Mouse (Mus musculus): ENCODE data around the gene Slit3. TPM values are rescaled to one million over a fixed set of nuclear protein-coding genes. Genes with fewer than 3 reads are reported as not detected.

Slit3 gene
- total and polyA plus RNA-seq, 3 experiments = 0.76 TPM; not detected in 2

DNA sequence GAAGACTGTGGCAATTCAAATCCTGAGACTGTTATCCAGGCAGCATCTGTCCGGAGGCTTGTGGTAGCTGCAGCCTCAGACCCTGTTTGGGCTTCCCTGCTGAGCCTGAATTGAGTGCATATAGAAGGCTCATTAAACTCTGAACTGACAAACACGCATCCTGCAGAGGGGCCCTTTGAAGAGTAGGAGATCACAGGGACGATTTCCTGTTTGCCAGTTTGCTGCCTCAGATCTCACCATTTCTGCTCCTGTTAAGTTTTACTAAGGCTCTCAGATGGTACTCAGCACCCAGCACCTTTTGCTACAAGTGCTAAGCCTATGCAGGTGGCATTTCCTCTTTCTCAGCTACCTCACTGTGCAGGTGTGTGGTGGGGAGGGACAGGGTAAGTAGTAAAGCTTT lies 205.3 kb downstream of the Slit3 start:
- DNase-seq (ENCODE audit: low spot score) (no peak), ATAC-seq (ENCODE audit: extremely low read depth, insufficient number of reproducible peaks, low FRiP score, poor library complexity, severe bottlenecking) (no peak)
- no peak for TF ChIP-seq GATA2 (IDR thresholded peaks at IDR 0.05; ENCODE audit: borderline replicate concordance, low read depth, low read length)
- no peak for TF ChIP-seq CTCF (IDR thresholded peaks at IDR 0.05; ENCODE audit: low read depth, low read length)
- no peak for TF ChIP-seq TAL1 (conservative IDR thresholded peaks at IDR 0.05; ENCODE audit: low read depth, low read length)
- no peak for TF ChIP-seq GATA1 (IDR thresholded peaks at IDR 0.05; ENCODE audit: borderline replicate concordance, low read length)
- no peak for TF ChIP-seq POLR2AphosphoS5 (IDR thresholded peaks at IDR 0.05; ENCODE audit: insufficient replicate concordance, low read depth, low read length)

DNA sequence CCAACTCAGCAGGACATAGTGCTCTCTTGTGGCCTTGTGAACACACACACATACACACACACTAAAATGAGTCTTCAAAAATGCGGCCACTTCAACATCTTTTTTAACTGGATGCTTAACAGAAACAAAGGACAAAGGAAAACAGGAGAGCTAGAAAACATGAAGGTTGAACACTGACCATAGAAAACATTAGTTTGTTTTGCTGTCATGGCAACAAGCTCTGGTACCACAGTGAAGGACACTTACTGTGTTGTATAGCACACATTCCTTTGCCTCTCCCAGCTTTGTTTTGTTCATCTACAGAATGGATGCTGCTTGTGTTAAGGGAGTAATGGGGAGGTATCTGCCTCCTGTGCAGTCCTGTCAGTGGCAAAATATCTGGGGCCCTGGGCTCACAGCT lies 206.9 kb downstream of the Slit3 start:
- ATAC-seq (ENCODE audit: extremely low read depth, insufficient number of reproducible peaks, low FRiP score, poor library complexity, severe bottlenecking) = no peak
- no peak overlapping the region for H3K4me3 ChIP-seq (ENCODE audit: low read depth, low read length)
- H3K27me3 ChIP-seq (ENCODE audit: insufficient read depth, low read length) = no peaks in the 10 kb centered on the region
- no peaks in the 10 kb centered on the region for H3K4me1 ChIP-seq (ENCODE audit: insufficient read depth, low read depth, low read length)
- no peaks in the 10 kb centered on the region for H3K36me3 ChIP-seq (replicated peaks)
- DNase-seq (ENCODE audit: low spot score) = no peak
- H3K9me3 ChIP-seq (replicated peaks) = peaks cover 51% of the 10 kb centered on the region
- no peak for TF ChIP-seq GATA2 (IDR thresholded peaks at IDR 0.05; ENCODE audit: borderline replicate concordance, low read depth, low read length)

More for the DNA sequence above, 205.3 kb downstream of the Slit3 start:
- Histone ChIP-seq H3K27me3 (ENCODE audit: insufficient read depth, low read length) (no peaks in the 10 kb centered on the region), H3K4me3 (ENCODE audit: low read depth, low read length) (no peak overlapping the region), H3K4me1 (ENCODE audit: insufficient read depth, low read depth, low read length) (no peaks in the 10 kb centered on the region), H3K9me3 (replicated peaks) (peaks cover 51% of the 10 kb centered on the region), H3K36me3 (replicated peaks) (no peaks in the 10 kb centered on the region)

DNA sequence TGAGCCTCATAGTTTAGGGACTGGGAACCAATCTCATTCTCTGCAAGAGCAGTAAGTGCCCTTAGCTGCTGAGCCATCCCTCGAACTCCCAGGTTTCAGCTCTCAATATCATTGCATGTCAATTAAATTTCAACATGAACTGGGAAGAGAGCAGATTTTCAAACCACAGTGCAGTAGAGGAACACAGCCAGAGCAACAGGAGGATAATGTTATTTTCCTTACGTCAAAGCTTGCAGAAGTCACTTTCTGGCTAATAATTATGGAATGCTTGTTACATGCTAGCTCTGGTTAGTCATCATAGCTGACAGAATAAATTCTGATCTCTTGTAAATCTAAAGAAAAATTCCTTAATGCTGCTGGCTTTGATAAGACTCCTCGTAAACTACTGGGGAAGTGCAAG lies 210.5 kb downstream of the Slit3 start:
- DNase-seq (ENCODE audit: low spot score) (no peak), ATAC-seq (ENCODE audit: extremely low read depth, insufficient number of reproducible peaks, low FRiP score, poor library complexity, severe bottlenecking) (no peak)
- TF ChIP-seq TAL1 (conservative IDR thresholded peaks at IDR 0.05; ENCODE audit: low read depth, low read length) (no peak), GATA1 (IDR thresholded peaks at IDR 0.05; ENCODE audit: borderline replicate concordance, low read length) (no peak), CTCF (IDR thresholded peaks at IDR 0.05; ENCODE audit: low read depth, low read length) (no peak), POLR2AphosphoS5 (IDR thresholded peaks at IDR 0.05; ENCODE audit: insufficient replicate concordance, low read depth, low read length) (no peak), GATA2 (IDR thresholded peaks at IDR 0.05; ENCODE audit: borderline replicate concordance, low read depth, low read length) (no peak)
- H3K36me3 ChIP-seq (replicated peaks) = no peaks in the 10 kb centered on the region
- no peaks in the 10 kb centered on the region for H3K4me1 ChIP-seq (ENCODE audit: insufficient read depth, low read depth, low read length)
- H3K4me3 ChIP-seq (ENCODE audit: low read depth, low read length) = no peak overlapping the region
- H3K9me3 ChIP-seq (replicated peaks) = peaks cover 59% of the 10 kb centered on the region
- H3K27me3 ChIP-seq (ENCODE audit: insufficient read depth, low read length) = no peaks in the 10 kb centered on the region

DNA sequence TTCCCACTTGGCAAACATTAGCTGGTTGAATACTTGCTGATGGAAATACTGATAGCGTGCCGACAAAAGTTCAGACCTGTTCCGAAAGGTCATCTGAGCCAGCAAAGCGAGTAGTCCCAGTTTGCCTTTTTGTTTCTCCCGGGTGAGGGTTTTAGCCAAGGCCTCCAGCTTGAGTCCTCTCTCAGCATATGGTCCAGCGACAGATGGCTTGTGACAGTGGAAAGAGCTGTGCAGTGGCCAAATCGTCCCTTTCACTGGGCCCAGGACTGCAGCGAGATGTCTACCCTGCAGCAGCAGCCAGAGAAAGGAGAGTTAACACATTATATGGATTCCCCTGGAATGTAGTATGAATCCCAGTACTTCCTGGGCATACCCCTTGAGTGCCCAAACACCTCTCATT lies 215.5 kb downstream of the Slit3 start:
- no peak overlapping the region for H3K4me3 ChIP-seq (ENCODE audit: low read depth, low read length)
- H3K4me1 ChIP-seq (ENCODE audit: insufficient read depth, low read depth, low read length) = no peaks in the 10 kb centered on the region
- H3K27me3 ChIP-seq (ENCODE audit: insufficient read depth, low read length) = no peaks in the 10 kb centered on the region
- no peaks in the 10 kb centered on the region for H3K36me3 ChIP-seq (replicated peaks)
- ATAC-seq (ENCODE audit: extremely low read depth, insufficient number of reproducible peaks, low FRiP score, poor library complexity, severe bottlenecking) = no peak
- no peak for TF ChIP-seq CTCF (IDR thresholded peaks at IDR 0.05; ENCODE audit: low read depth, low read length)
- no peak for TF ChIP-seq TAL1 (conservative IDR thresholded peaks at IDR 0.05; ENCODE audit: low read depth, low read length)
- TF ChIP-seq GATA2 (IDR thresholded peaks at IDR 0.05; ENCODE audit: borderline replicate concordance, low read depth, low read length) = no peak
- no peak for TF ChIP-seq GATA1 (IDR thresholded peaks at IDR 0.05; ENCODE audit: borderline replicate concordance, low read length)
- TF ChIP-seq POLR2AphosphoS5 (IDR thresholded peaks at IDR 0.05; ENCODE audit: insufficient replicate concordance, low read depth, low read length) = no peak
- peaks cover 65% of the 10 kb centered on the region for H3K9me3 ChIP-seq (replicated peaks)
- no peak for DNase-seq (ENCODE audit: low spot score)

DNA sequence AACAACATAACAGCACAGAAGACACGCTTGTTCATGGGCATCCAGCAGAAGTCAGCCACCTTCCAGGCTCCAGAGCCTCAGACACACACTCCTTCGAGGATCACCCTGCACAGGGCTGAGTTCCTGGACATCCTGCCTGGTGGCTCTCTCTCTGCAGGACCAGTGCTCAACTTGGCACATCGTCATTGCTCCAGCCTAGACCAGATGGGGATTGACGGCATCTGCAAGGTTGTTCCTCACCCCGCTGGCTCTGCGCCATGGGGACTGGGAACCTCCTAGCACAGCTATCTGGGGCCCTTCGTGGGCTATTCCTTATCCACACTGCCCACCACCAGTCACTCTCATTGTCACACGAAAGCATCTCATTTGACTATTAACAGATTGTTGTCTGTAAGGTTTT lies 216.5 kb downstream of the Slit3 start:
- peaks cover 70% of the 10 kb centered on the region for H3K9me3 ChIP-seq (replicated peaks)
- no peaks in the 10 kb centered on the region for H3K4me1 ChIP-seq (ENCODE audit: insufficient read depth, low read depth, low read length)
- ATAC-seq (ENCODE audit: extremely low read depth, insufficient number of reproducible peaks, low FRiP score, poor library complexity, severe bottlenecking) (no peak), DNase-seq (ENCODE audit: low spot score) (no peak)
- H3K27me3 ChIP-seq (ENCODE audit: insufficient read depth, low read length) = no peaks in the 10 kb centered on the region
- no peak overlapping the region for H3K4me3 ChIP-seq (ENCODE audit: low read depth, low read length)
- TF ChIP-seq POLR2AphosphoS5 (IDR thresholded peaks at IDR 0.05; ENCODE audit: insufficient replicate concordance, low read depth, low read length) = no peak
- no peak for TF ChIP-seq TAL1 (conservative IDR thresholded peaks at IDR 0.05; ENCODE audit: low read depth, low read length)
- TF ChIP-seq GATA1 (IDR thresholded peaks at IDR 0.05; ENCODE audit: borderline replicate concordance, low read length) = no peak
- no peak for TF ChIP-seq CTCF (IDR thresholded peaks at IDR 0.05; ENCODE audit: low read depth, low read length)
- no peak for TF ChIP-seq GATA2 (IDR thresholded peaks at IDR 0.05; ENCODE audit: borderline replicate concordance, low read depth, low read length)
- H3K36me3 ChIP-seq (replicated peaks) = no peaks in the 10 kb centered on the region

DNA sequence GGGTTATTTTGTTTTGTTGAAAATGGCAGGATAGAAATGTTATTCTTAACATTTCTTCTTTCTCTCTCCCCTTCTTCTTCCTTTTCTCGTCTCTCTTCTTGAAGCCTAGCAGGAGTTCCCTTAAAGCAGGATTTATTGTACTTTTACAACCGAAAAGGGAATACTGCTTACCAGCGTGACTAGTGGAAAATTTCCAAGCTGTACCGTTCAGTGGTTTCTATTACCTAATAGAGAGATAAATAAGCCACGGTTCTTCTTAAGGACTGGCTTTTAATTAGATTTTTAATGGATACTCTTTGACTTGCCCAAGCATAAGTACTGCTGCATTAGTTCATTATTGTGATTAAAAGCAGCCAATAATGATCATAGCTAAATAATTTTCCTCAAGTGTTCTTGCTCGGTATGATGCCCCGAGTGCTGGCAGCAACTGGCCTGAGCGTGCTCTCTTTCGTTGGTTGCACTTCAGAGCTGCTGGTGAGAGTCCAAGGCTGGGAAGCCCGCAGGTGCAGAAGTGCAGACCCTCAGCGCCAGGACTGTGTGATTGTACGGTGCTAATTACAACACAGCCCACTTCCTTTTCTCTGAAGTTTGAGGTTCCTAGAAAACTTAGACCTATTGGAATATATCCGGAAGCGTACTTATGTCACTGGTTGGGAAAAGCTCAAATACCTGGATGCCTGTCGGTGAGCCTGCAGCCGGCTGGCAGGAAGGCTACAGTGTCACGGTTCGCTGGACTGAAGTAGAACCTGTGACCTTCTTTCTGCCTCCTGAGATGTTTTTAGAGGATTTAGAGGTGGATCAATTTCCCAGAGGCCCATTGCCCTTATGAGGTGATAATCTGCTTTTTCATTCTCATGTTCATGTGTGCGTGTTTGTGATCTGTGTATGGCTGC lies 217.1 kb downstream of the Slit3 start:
- DNase-seq (ENCODE audit: low spot score) (no peak), ATAC-seq (ENCODE audit: extremely low read depth, insufficient number of reproducible peaks, low FRiP score, poor library complexity, severe bottlenecking) (no peak)
- no peak overlapping the region for H3K4me3 ChIP-seq (ENCODE audit: low read depth, low read length)
- no peaks in the 10 kb centered on the region for H3K27me3 ChIP-seq (ENCODE audit: insufficient read depth, low read length)
- TF ChIP-seq POLR2AphosphoS5 (IDR thresholded peaks at IDR 0.05; ENCODE audit: insufficient replicate concordance, low read depth, low read length) (no peak), GATA1 (IDR thresholded peaks at IDR 0.05; ENCODE audit: borderline replicate concordance, low read length) (no peak), GATA2 (IDR thresholded peaks at IDR 0.05; ENCODE audit: borderline replicate concordance, low read depth, low read length) (no peak)
- no peaks in the 10 kb centered on the region for H3K4me1 ChIP-seq (ENCODE audit: insufficient read depth, low read depth, low read length)
- H3K36me3 ChIP-seq (replicated peaks) = no peaks in the 10 kb centered on the region
- peaks cover 67% of the 10 kb centered on the region for H3K9me3 ChIP-seq (replicated peaks)

All from G1E (cell line).